Mouse (Mus musculus) heart, postnatal 0 days (tissue): ENCODE data around the gene Dqx1. TPM values are rescaled to one million over a fixed set of nuclear protein-coding genes. Genes with fewer than 3 reads are reported as not detected.

Experiments used
- ATAC-seq: fragments of 200-750 bp; cut with Nextera tagmentation; 2 replicates; pipeline ENCODE4 v1.8.0; 2017; ENCODE audit warnings: low read depth, moderate number of reproducible peaks, moderate library complexity; ENCODE audit not compliant: insufficient read depth
- DNase-seq: peaks from one replicate; pipeline ENCODE4 v3.0.0-alpha.2; 2016; ENCODE audit warnings: low spot score
- H3K27ac ChIP-seq: fragments of 300-500 bp; sonication (generic); 2 replicates; pipeline ENCODE4 v1.5.1; 2014; ENCODE audit warnings: low read depth, mild to moderate bottlenecking
- H3K27me3 ChIP-seq: fragments of 300-500 bp; sonication (generic); 2 replicates; pipeline ENCODE4 v1.6.1; 2014; ENCODE audit warnings: low read length, mixed read lengths; ENCODE audit not compliant: control insufficient read depth, insufficient read depth
- H3K36me3 ChIP-seq: fragments of 300-500 bp; sonication (generic); replicated peaks from 2 replicates; pipeline ENCODE4 v1.6.1; 2014; ENCODE audit warnings: low read length, mixed read lengths; ENCODE audit not compliant: control insufficient read depth, insufficient read depth
- H3K4me1 ChIP-seq: fragments of 300-500 bp; sonication (generic); 2 replicates; pipeline ENCODE4 v1.6.1; 2014; ENCODE audit warnings: antibody characterized with exemption; ENCODE audit not compliant: control insufficient read depth, insufficient read depth
- H3K4me2 ChIP-seq: fragments of 300-500 bp; sonication (generic); 2 replicates; pipeline ENCODE4 v1.6.1; 2014; ENCODE audit warnings: low read depth, mild to moderate bottlenecking, low read length, moderate library complexity
- H3K4me3 ChIP-seq: fragments of 300-500 bp; sonication (generic); 2 replicates; pipeline ENCODE4 v1.5.1; 2014; ENCODE audit warnings: low read depth, low read length
- H3K9ac ChIP-seq: fragments of 300-500 bp; sonication (generic); replicated peaks from 2 replicates; pipeline ENCODE4 v1.6.1; 2014; ENCODE audit warnings: low read depth, low read length, mixed read lengths
- H3K9me3 ChIP-seq: fragments of 300-500 bp; sonication (generic); replicated peaks from 2 replicates; pipeline ENCODE4 v1.6.1; 2016; ENCODE audit warnings: low read length; ENCODE audit not compliant: control insufficient read depth
- CTCF ChIP-seq: IDR thresholded peaks from 2 replicates; pipeline ENCODE4 v1.5.1; 2016; ENCODE audit warnings: antibody characterized with exemption, control low read depth, low read depth
- EP300 ChIP-seq: IDR thresholded peaks from 2 replicates; pipeline ENCODE4 v1.6.1; 2016; ENCODE audit warnings: antibody characterized with exemption, low read depth
- WGBS: fragments of 180-500 bp; shearing (Covaris S2); extraction: QIAGEN DNeasy Blood & Tissue Kit; methylation state at CpG from one replicate; pipeline ENCODE4 v1.1.7; 2014; 5-methylcytosine and 5-hydroxymethylcytosine counted together
- polyA plus RNA-seq: library from polyadenylated mRNA; unstranded; fragments of >200 nt; fragmentation: Nextera tagmentation; extraction: Ambion mirVana; gene quantifications from 2 replicates; pipeline ENCODE4 v1.2.1, GENCODE M21; 2015
- total RNA-seq: library from RNA; depleted of rRNA; stranded (reverse); fragments of >200 nt; gene quantifications from 2 replicates; pipeline ENCODE4 v1.2.3, GENCODE M21; 2014; ENCODE audit warnings: low replicate concordance

Gene Dqx1
- total and polyA plus RNA-seq, 2 experiments from 2014 or later, result 0.08 TPM; not detected in 1

DNA sequence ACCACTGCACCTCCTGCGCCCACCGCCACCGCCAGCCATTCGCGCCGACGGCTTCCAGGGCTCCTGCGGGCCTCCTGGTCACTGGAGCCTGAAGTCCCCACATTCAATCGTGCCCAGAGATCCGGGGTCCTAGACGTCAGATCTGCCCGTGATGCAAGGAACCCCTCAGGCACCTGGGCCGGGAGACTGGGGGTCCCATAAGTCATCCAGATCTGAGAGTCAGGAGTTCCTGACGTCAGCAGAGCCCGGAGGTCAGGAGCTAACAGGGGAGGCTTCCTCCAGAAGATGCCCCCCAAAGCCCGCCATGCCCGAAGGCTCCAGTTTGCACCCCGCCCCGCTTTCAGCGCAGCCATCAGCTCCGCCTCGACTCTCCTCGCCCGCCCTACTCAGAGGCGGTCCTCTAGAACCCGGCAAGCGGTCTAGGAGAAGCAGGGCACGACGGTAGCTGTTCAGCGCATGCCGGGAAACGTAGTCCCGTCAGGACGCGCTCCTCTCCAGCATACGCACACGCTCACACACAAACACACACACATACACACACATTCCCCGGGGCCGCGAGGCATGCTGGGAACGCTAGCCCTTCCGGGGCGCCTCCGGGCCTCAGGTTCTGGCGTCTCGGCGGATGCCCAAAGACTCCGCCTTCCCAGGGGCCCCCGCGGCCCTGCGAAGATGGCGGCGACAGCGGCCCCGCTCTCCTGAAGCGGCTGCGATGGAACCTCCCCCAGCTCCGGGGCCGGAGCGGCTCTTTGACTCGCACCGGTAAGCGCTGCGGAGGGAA lies 3.4 kb upstream of the Dqx1 start, which contains the start of gene Aup1:
Gene Aup1 (plus strand): TSS at position 448 of the 778 bp plus-strand sequence.
- Histone ChIP-seq H3K4me1 (peaks cover 20% of the 10 kb centered on the region), H3K9me3 (no peaks in the 10 kb centered on the region), H3K4me2 (peak within 1 kb of the TSS; percentile 92), H3K4me3 (peak within 1 kb of the TSS; percentile 88), H3K27me3 (no peaks in the 10 kb centered on the region), H3K36me3 (peaks cover 26% of the 10 kb centered on the region), H3K27ac (peak within 1 kb of the TSS; percentile 88), H3K9ac (peak within 1 kb of the TSS; percentile 92)
- TF ChIP-seq EP300 (peak; percentile 97), CTCF (no peak)
- DNase-seq (peak; percentile 96), ATAC-seq (peak; percentile 95)
- WGBS, result under 1% methylated on average over 59 of the region's 64 CpGs

DNA sequence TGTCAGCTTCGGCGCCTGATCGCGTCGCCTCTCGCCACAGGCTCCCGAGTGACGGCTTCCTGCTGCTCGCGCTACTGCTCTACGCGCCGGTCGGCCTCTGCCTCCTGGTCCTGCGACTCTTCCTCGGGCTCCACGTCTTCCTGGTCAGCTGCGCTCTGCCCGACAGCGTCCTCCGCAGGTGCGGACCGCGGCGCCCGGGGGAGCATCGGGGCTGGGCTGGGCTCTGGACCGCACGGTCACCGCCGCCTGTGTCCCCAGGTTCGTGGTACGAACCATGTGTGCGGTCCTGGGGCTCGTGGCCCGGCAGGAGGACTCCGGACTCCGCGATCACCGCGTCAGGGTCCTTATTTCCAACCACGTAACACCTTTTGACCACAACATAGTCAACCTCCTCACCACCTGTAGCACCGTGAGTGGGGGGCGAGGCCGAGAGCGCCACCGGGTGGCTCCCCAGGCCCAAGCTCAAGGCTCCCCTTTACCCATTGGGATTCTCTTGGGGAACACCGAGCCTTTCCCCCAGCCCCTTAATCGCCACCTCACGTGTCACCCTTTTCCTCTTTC lies 2.7 kb upstream of the Dqx1 start, which contains the start of gene Htra2:
Gene Htra2 (minus strand): TSS at position 403 of the 561 bp plus-strand sequence.
- no peaks in the 10 kb centered on the region for H3K27me3 ChIP-seq
- peak within 1 kb of the TSS; percentile 92 for H3K9ac ChIP-seq
- H3K4me1 ChIP-seq, result peaks cover 20% of the 10 kb centered on the region
- peak within 1 kb of the TSS; percentile 88 for H3K4me3 ChIP-seq
- ATAC-seq, result peak; percentile 24
- TF ChIP-seq CTCF (peak; percentile 24; the same call in 1 of the 2 replicates), EP300 (no peak; the same call in 1 of the 2 replicates)
- H3K4me2 ChIP-seq, result peak within 1 kb of the TSS; percentile 92
- H3K36me3 ChIP-seq, result peaks cover 26% of the 10 kb centered on the region
- WGBS, result under 1% methylated on average over 47 of the region's 50 CpGs
- no peaks in the 10 kb centered on the region for H3K9me3 ChIP-seq
- peak within 1 kb of the TSS; percentile 88 for H3K27ac ChIP-seq
- DNase-seq, result no peak

DNA sequence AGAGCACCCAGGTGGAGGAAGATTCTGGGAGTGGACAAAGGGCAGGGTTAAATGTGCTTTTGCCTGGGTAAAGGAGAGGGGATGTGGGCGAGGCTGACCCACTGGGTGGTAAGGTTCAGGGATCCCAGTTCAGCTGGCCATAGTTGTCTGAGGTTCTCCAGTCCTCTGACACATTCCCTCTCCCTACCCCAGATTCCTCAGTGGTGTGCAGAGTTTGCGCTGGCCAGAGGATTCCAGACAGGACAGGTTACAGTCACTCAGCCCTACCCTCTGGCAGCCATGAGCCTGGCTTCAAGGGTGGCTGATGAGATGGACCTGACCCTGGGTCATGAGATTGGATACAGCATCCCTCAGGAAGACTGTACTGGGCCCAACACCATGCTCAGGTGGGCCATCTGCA lies 1.1 kb downstream of the Dqx1 start:
- WGBS, result 71% methylated on average over 2 of the region's 2 CpGs
- DNase-seq (no peak), ATAC-seq (no peak)
- Histone ChIP-seq H3K27ac (no peak overlapping the region), H3K27me3 (peaks cover 33% of the 10 kb centered on the region), H3K9ac (no peak overlapping the region), H3K4me2 (no peak overlapping the region), H3K36me3 (peaks cover 14% of the 10 kb centered on the region), H3K4me3 (no peak overlapping the region), H3K4me1 (peaks cover 8% of the 10 kb centered on the region), H3K9me3 (no peaks in the 10 kb centered on the region)
- TF ChIP-seq CTCF (no peak), EP300 (no peak)

DNA sequence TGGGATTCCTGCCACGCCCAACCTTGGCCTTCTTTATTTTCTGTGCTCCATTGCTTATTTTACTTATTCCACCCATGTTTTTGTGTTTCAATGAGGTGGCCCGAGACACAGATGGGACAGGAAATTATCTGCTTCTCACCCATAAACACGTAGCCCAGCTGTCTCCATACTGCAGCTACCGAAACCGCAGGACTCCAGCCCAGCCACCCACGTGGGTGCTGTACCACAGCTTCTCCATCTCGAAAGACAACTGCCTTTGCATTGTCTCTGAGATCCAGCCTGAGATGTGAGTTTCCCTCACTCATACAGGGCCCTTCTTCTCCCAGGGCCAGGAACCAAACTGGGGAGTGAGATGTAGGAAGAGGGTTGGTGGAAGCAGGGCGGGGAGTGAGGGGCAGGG lies 8.4 kb downstream of the Dqx1 start:
- Histone ChIP-seq H3K36me3 (no peaks in the 10 kb centered on the region), H3K9ac (no peak overlapping the region), H3K27me3 (peaks cover 97% of the 10 kb centered on the region), H3K9me3 (no peaks in the 10 kb centered on the region), H3K4me3 (no peak overlapping the region), H3K4me2 (no peak overlapping the region), H3K27ac (no peak overlapping the region), H3K4me1 (peaks cover 3% of the 10 kb centered on the region; the same call in 1 of the 2 replicates)
- DNase-seq (no peak), ATAC-seq (no peak)
- 40% methylated on average over 8 of the region's 8 CpGs for WGBS
- no peak for TF ChIP-seq EP300
- no peak for TF ChIP-seq CTCF

DNA sequence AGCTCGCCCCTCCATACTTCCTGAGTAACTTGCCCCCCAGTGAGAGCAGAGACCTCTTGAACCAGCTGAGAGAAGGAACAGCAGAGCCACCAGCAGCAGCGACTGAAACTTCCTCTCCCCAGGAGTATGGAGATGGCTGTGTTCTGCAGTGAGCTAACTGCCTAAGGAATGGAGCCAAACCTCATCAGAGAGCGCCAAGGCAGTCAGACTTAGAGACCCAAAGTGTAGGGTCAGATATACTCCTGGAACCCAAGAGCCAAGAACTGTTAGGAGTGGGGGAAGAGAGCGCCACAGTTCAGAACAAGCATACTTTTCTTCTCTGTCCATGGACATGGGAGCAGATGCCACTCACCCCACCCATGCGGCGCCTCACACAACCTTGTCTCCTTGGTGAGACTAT lies 8.8 kb downstream of the Dqx1 start:
- DNase-seq (no peak), ATAC-seq (no peak)
- peaks cover 98% of the 10 kb centered on the region for H3K27me3 ChIP-seq
- 29% methylated on average over 6 of the region's 6 CpGs for WGBS
- H3K9ac ChIP-seq, result no peak overlapping the region
- no peaks in the 10 kb centered on the region for H3K36me3 ChIP-seq
- no peak overlapping the region for H3K4me3 ChIP-seq
- no peak overlapping the region for H3K27ac ChIP-seq
- no peak overlapping the region for H3K4me2 ChIP-seq
- H3K9me3 ChIP-seq, result no peaks in the 10 kb centered on the region
- TF ChIP-seq EP300, result no peak
- no peak for TF ChIP-seq CTCF
- H3K4me1 ChIP-seq, result peaks cover 3% of the 10 kb centered on the region; the same call in 1 of the 2 replicates
